Mouse (Mus musculus): ENCODE measurements around the gene Mbtps2. TPM values are rescaled to one million over a fixed set of nuclear protein-coding genes. Genes with fewer than 3 reads are reported as not detected.

The Mbtps2 gene
- polyA plus RNA-seq, 1 experiment from 2014 or later: 13.1 TPM

DNA sequence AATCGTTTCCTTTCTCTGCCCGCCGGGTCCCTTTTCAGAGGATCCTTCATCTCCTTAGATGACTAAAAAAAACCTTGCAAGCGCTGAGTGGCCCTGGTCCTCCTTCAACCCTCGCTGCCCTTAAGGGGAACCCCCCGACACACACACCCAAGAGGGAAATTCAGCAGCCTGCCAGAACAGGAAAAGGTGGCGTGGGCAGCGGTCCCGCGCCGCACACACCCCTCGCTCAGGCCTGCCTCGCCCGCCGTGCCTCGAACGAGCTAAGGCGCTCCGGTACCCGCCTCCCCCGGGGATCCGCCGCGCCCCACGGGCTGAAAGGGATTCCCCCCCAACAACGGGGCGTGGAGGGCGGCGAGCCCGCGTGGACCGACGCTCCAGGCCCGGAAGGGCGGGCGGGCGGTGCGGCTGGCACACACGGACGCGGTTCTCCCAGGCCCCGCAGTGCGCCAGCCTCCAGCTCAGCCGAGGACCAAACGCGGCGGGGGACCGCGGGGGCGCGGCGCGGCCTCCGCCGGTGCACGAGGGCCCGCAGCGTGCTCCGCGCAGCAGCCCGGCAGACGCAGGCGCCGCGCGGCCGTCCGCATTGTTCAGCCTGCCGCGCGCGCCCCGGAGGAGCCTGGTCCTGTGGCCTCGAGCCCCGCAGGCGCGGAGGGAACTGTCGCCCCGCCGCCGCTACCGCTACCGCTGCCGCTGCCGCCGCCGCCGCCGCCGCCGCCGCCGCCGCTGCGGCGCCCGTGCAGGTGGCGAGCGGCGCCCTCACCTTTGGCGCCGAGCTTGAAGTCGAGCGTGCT, 107.2 kb downstream of the Mbtps2 start:
- 16% methylated on average over 75 of the region's 104 CpGs for WGBS
- Histone ChIP-seq H3K4me1 (ENCODE audit: control insufficient read depth, insufficient read depth, low read length) (peaks cover 4% of the 10 kb centered on the region; the same call in 1 of the 2 replicates), H3K4me3 (ENCODE audit: low read length) (peak overlapping the region; percentile 76), H3K27me3 (ENCODE audit: control insufficient read depth, insufficient read depth, low read length) (no peaks in the 10 kb centered on the region), H3K27ac (ENCODE audit: low read length) (peak overlapping the region; percentile 80), H3K4me2 (ENCODE audit: low read depth, low read length) (peak overlapping the region; percentile 73), H3K9ac (ENCODE audit: low read length) (peak overlapping the region; percentile 82), H3K9me3 (replicated peaks; ENCODE audit: control insufficient read depth, low read length) (no peaks in the 10 kb centered on the region), H3K36me3 (ENCODE audit: control insufficient read depth, insufficient read depth) (no peaks in the 10 kb centered on the region)
- ATAC-seq (replicated peaks; ENCODE audit: extremely low read depth, insufficient read depth, low FRiP score): peak; percentile 55

DNA sequence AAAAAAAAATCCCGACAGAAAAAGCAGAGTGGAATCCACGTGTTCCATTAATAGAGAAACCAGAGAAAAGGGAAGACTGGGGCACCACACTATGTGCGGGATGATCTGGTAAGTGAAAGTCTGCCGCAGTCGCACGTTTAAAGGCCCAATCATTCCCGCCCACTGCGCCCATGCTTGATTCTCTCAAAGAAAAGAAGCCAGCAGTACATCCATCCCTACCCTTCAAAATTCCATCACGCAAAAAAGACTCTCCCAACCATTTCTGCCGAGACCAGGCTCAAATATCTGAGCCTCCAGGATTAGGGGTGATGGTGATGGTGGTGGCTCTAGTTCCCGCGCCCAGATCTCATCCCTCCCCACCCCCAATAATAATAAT, 107.8 kb downstream of the Mbtps2 start:
- H3K9me3 ChIP-seq (replicated peaks; ENCODE audit: control insufficient read depth, low read length): no peaks in the 10 kb centered on the region
- ATAC-seq (replicated peaks; ENCODE audit: extremely low read depth, insufficient read depth, low FRiP score): no peak
- 15% methylated on average over 12 of the region's 12 CpGs for WGBS
- H3K4me2 ChIP-seq (ENCODE audit: low read depth, low read length): peak overlapping the region; percentile 73
- no peak overlapping the region; the same call in 1 of the 2 replicates for H3K27ac ChIP-seq (ENCODE audit: low read length)
- peak overlapping the region; percentile 76 for H3K4me3 ChIP-seq (ENCODE audit: low read length)
- peaks cover 4% of the 10 kb centered on the region; the same call in 1 of the 2 replicates for H3K4me1 ChIP-seq (ENCODE audit: control insufficient read depth, insufficient read depth, low read length)
- no peaks in the 10 kb centered on the region for H3K36me3 ChIP-seq (ENCODE audit: control insufficient read depth, insufficient read depth)
- H3K27me3 ChIP-seq (ENCODE audit: control insufficient read depth, insufficient read depth, low read length): no peaks in the 10 kb centered on the region
- H3K9ac ChIP-seq (ENCODE audit: low read length): peak overlapping the region; percentile 82

DNA sequence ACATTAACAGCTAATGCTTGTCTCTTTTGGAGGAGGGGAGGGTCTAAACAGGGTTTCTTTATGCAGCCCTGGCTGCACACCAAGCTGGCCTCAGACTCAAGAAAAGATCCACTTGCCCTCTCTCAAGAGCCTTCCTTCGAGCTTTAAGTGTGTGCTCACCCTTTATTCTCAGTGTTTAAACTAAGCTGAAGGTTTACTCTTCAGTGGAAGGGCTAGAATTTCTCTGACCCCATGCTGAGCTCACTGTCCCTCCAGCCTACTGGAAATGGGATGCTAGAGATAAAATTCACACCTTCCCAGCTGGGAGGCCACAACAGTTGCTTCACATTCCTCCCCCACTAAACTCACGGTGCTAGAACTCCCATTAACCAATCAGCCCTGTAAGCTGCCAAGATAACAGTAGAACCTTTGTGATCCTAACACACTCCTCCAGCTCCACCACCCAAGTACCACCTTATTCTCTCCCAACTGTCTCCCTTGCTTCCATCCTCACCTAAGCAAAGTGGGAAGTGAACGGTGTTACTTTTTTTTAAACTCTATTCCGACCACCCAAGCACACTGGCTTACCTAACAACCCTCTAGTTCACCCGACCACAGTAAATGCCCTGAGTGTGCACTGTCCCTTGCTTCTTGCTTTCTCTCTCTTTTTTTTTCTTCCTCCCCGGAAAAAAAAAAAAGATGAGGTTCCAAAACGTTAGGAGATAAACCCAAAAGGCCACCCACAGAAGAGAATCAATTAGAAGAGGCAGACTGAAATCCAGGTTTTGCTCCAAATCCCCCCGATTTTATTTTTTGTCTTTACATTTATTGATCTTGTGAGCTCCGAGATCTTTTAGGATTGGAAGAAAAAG, 108.4 kb downstream of the Mbtps2 start:
- Histone ChIP-seq H3K4me1 (ENCODE audit: control insufficient read depth, insufficient read depth, low read length) (peaks cover 4% of the 10 kb centered on the region; the same call in 1 of the 2 replicates), H3K9me3 (replicated peaks; ENCODE audit: control insufficient read depth, low read length) (no peaks in the 10 kb centered on the region), H3K4me2 (ENCODE audit: low read depth, low read length) (peak overlapping the region; percentile 73), H3K9ac (ENCODE audit: low read length) (peak overlapping the region; percentile 82; the same call in 1 of the 2 replicates), H3K4me3 (ENCODE audit: low read length) (peak overlapping the region; percentile 76), H3K27ac (ENCODE audit: low read length) (no peak overlapping the region), H3K36me3 (ENCODE audit: control insufficient read depth, insufficient read depth) (no peaks in the 10 kb centered on the region), H3K27me3 (ENCODE audit: control insufficient read depth, insufficient read depth, low read length) (no peaks in the 10 kb centered on the region)
- 19% methylated on average over 9 of the region's 9 CpGs for WGBS
- no peak for ATAC-seq (replicated peaks; ENCODE audit: extremely low read depth, insufficient read depth, low FRiP score)

DNA sequence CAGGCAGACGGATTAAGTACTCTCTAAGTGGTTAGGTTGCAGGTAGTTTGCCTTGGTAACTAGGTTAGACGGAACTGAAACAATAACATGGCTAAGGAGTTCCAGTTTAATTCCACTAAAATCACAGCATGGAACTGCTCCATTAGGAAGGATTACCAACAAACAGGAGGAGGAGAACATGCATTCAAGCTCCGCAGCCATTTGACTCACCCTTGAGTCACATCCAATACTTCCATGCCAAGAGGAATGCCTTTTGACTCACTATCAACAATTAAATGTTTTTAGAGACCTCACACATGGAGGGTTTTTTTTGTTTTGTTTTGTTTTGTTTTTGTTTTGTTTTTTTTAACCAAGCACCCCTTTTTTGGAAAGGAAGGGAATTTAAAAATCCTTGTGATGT, 109.7 kb downstream of the Mbtps2 start:
- no peak overlapping the region for H3K9ac ChIP-seq (ENCODE audit: low read length)
- no peaks in the 10 kb centered on the region for H3K36me3 ChIP-seq (ENCODE audit: control insufficient read depth, insufficient read depth)
- H3K27me3 ChIP-seq (ENCODE audit: control insufficient read depth, insufficient read depth, low read length): no peaks in the 10 kb centered on the region
- ATAC-seq (replicated peaks; ENCODE audit: extremely low read depth, insufficient read depth, low FRiP score): no peak
- no peak overlapping the region for H3K27ac ChIP-seq (ENCODE audit: low read length)
- WGBS: 79% methylated on average over 3 of the region's 3 CpGs
- H3K4me2 ChIP-seq (ENCODE audit: low read depth, low read length): no peak overlapping the region
- H3K4me3 ChIP-seq (ENCODE audit: low read length): no peak overlapping the region
- peaks cover 4% of the 10 kb centered on the region; the same call in 1 of the 2 replicates for H3K4me1 ChIP-seq (ENCODE audit: control insufficient read depth, insufficient read depth, low read length)
- no peaks in the 10 kb centered on the region for H3K9me3 ChIP-seq (replicated peaks; ENCODE audit: control insufficient read depth, low read length)

DNA sequence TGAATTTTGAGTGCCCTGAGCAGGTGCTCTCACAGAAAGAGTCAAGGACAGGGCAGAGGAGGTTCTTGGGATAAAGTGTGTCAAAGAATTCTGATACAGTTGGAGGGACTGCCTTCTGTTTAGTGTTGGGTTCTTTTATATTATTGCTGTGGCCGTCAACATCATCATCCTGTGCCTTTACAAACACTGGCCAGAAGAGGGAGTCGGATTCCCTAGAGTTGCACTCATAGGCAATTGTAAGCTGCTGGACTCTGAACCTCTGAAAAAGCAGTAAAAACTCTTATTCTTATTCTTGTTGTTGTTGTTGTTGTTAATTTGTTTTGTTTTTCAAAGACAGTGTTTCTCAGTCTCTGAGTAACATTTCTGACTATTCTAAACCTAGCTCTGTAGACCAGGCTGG, 111.8 kb downstream of the Mbtps2 start:
- no peak overlapping the region for H3K4me2 ChIP-seq (ENCODE audit: low read depth, low read length)
- H3K9me3 ChIP-seq (replicated peaks; ENCODE audit: control insufficient read depth, low read length): no peaks in the 10 kb centered on the region
- H3K27me3 ChIP-seq (ENCODE audit: control insufficient read depth, insufficient read depth, low read length): no peaks in the 10 kb centered on the region
- H3K4me1 ChIP-seq (ENCODE audit: control insufficient read depth, insufficient read depth, low read length): peaks cover 4% of the 10 kb centered on the region; the same call in 1 of the 2 replicates
- H3K9ac ChIP-seq (ENCODE audit: low read length): no peak overlapping the region
- 43% methylated on average over 2 of the region's 2 CpGs for WGBS
- no peak for ATAC-seq (replicated peaks; ENCODE audit: extremely low read depth, insufficient read depth, low FRiP score)
- no peaks in the 10 kb centered on the region for H3K36me3 ChIP-seq (ENCODE audit: control insufficient read depth, insufficient read depth)
- H3K4me3 ChIP-seq (ENCODE audit: low read length): no peak overlapping the region
- H3K27ac ChIP-seq (ENCODE audit: low read length): no peak overlapping the region

Other genes with a start within 250 kb of the Mbtps2 start
- gene Phex, start 183.4 kb downstream of the Mbtps2 start, polyA plus RNA-seq (2015; fragmentation: Nextera tagmentation; extraction: Ambion mirVana): 0.25 and 0.49 TPM in 2 replicates
- 33.7 and 42.2 TPM in 2 replicates for gene Sms, start 106.4 kb downstream of the Mbtps2 start, polyA plus RNA-seq (2015; fragmentation: Nextera tagmentation; extraction: Ambion mirVana)
- 1.6 and 2.4 TPM in 2 replicates for gene Yy2, start 29.7 kb downstream of the Mbtps2 start, polyA plus RNA-seq (2015; fragmentation: Nextera tagmentation; extraction: Ambion mirVana)
- 745 and 790 TPM in 2 replicates for gene Smpx, start 100.2 kb upstream of the Mbtps2 start, polyA plus RNA-seq (2015; fragmentation: Nextera tagmentation; extraction: Ambion mirVana)
- gene Klhl34, start 219.7 kb upstream of the Mbtps2 start, polyA plus RNA-seq (2015; fragmentation: Nextera tagmentation; extraction: Ambion mirVana): 0.34 and 0.51 TPM in 2 replicates

All from heart, embryonic 16.5 days (tissue).